Mouse (Mus musculus): Measurements from ENCODE around the gene Fgg.

- TF ChIP-seq CTCF (IDR thresholded peaks at IDR 0.05; ENCODE audit: low read depth, low read length) (no peak), GATA1 (IDR thresholded peaks at IDR 0.05; ENCODE audit: borderline replicate concordance, low read length) (no peak), GATA2 (IDR thresholded peaks at IDR 0.05; ENCODE audit: borderline replicate concordance, low read depth, low read length) (no peak)
Observed at GRCm38 (mm10) chr3:83046649-83047048, 39.1 kb downstream of the Fgg start.

All from G1E (cell line).